Mouse (Mus musculus) v-Abl transformed pro-B cells (cell line): ENCODE data around the gene Rtn4rl1.

ENCODE experiments used
- in situ Hi-C, 2 experiments: fragments of 400-800 bp; cut with MboI; formaldehyde crosslinking; loops; one replicate each; pipeline ENCODE4 v1.15.1; 2025; ENCODE audit not compliant: unreplicated experiment in 2 of 2

Gene Rtn4rl1

GRCm38 (mm10) chr11:75242710-75243255 lies 49.2 kb downstream of the Rtn4rl1 start:
- in situ Hi-C loops: no loop called here

- in situ Hi-C loops: no loop called here
Measured at GRCm38 (mm10) chr11:75244368-75245275, 51.0 kb downstream of the Rtn4rl1 start.

- in situ Hi-C loops: no loop called here
Measured at GRCm38 (mm10) chr11:75245372-75246330, 52.1 kb downstream of the Rtn4rl1 start.

- in situ Hi-C loops: no loop called here
Measured at GRCm38 (mm10) chr11:75246589-75246988, 53.0 kb downstream of the Rtn4rl1 start.

GRCm38 (mm10) chr11:75247137-75247730 lies 53.7 kb downstream of the Rtn4rl1 start:
- in situ Hi-C loops: no loop called here

- in situ Hi-C loops: no loop called here
Measured at GRCm38 (mm10) chr11:75249588-75249987, 56.0 kb downstream of the Rtn4rl1 start.

- in situ Hi-C loops: loop anchor here in 1 of 2 experiments (5.0 kb wide), 1 partner anchor 41 kb away; no protein-coding TSS in a partner anchor
Measured at GRCm38 (mm10) chr11:75251006-75251512, 57.5 kb downstream of the Rtn4rl1 start.

GRCm38 (mm10) chr11:75251557-75252070 lies 58.0 kb downstream of the Rtn4rl1 start:
- in situ Hi-C loops: loop anchor here in 1 of 2 experiments (5.0 kb wide), 1 partner anchor 41 kb away; no protein-coding TSS in a partner anchor

- in situ Hi-C loops: loop anchor here in 1 of 2 experiments (5.0 kb wide), 1 partner anchor 38 kb away; no protein-coding TSS in a partner anchor
Measured at GRCm38 (mm10) chr11:75254252-75254912, 60.8 kb downstream of the Rtn4rl1 start.

- in situ Hi-C loops: no loop called here
Measured at GRCm38 (mm10) chr11:75255330-75255729, 61.7 kb downstream of the Rtn4rl1 start.

- in situ Hi-C loops: no loop called here
Measured at GRCm38 (mm10) chr11:75257056-75257648, 63.6 kb downstream of the Rtn4rl1 start.

- in situ Hi-C loops: no loop called here
Measured at GRCm38 (mm10) chr11:75259416-75259815, 65.8 kb downstream of the Rtn4rl1 start.

- in situ Hi-C loops: no loop called here
Measured at GRCm38 (mm10) chr11:75259996-75260561, 66.5 kb downstream of the Rtn4rl1 start.

GRCm38 (mm10) chr11:75261016-75261415 lies 67.4 kb downstream of the Rtn4rl1 start:
- in situ Hi-C loops: no loop called here

- in situ Hi-C loops: no loop called here
Measured at GRCm38 (mm10) chr11:75261730-75262129, 68.1 kb downstream of the Rtn4rl1 start.

GRCm38 (mm10) chr11:75262181-75262580 lies 68.6 kb downstream of the Rtn4rl1 start:
- in situ Hi-C loops: no loop called here

- in situ Hi-C loops: no loop called here
Measured at GRCm38 (mm10) chr11:75262791-75263190, 69.2 kb downstream of the Rtn4rl1 start.

GRCm38 (mm10) chr11:75263274-75263963 lies 69.8 kb downstream of the Rtn4rl1 start:
- in situ Hi-C loops: no loop called here
